Mouse (Mus musculus): ENCODE measurements at regions not wholly inside any gene's neighbourhood (a gene's known extent, or its start where the extent isn't known, plus 50 kb on each side); places are given as distances from the start of the nearest gene placed in this dataset.

DNA sequence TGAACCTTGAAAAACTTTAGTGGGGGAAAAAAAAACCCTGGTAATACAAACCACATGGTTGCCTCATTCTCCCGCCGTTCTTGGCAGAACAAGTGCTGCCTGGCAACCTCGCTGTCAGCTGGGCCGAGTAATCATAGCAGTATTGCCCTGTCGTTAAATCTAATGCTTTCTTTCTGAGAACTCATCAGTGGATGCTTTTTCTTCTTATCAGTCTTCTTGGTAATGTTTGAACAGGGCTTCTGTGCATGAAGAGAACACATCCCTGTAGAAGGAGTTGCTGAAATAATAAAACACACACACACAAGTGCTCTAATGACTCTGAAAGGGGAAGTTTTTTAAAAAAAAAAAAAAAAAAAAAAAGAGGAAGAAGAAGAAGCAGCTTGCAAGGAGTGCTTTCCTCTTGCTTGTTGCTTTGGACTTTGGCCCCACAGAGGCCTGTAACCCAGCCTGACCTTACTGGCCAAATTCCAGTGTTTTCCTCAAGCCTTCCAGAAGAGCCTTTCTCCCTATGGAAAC, 200.9 kb upstream of the Cited2 start:
- TF ChIP-seq CTCF (IDR thresholded peaks at IDR 0.05) (no peak), POLR2A (IDR thresholded peaks at IDR 0.05; ENCODE audit: insufficient read depth, low read depth, low read length) (no peak), EP300 (IDR thresholded peaks at IDR 0.05; ENCODE audit: insufficient read depth, low read depth, low read length) (no peak)

Data from heart, adult 2 months (tissue).